Mouse (Mus musculus) cerebellum, postnatal 4 days (tissue): ENCODE measurements around the gene Foxd3.
"Not testable (repeated sequence)": the region's sequence is repeated elsewhere in the genome, so short reads cannot be mapped to it uniquely, and the experiment has no call there.

Source experiments
- DNase-seq, 2 experiments: peaks; one replicate each; pipeline ENCODE4 v3.0.0; 2022; ENCODE audit warnings: low spot score in 2 of 2, mixed read lengths in 1 of 2

The Foxd3 gene

GRCm38 (mm10) chr4:99655937-99656604, at the start of gene Foxd3:
TSS of gene Foxd3 (plus strand) at chr4:99656299.
- peak in 1 of 2 experiments; percentile 8 for DNase-seq

GRCm38 (mm10) chr4:99612156-99612555, 43.9 kb upstream of the Foxd3 start:
- no peak for DNase-seq

- DNase-seq, result no peak
Observed at GRCm38 (mm10) chr4:99612609-99613350, 43.3 kb upstream of the Foxd3 start.

GRCm38 (mm10) chr4:99626047-99626844, 29.9 kb upstream of the Foxd3 start:
- DNase-seq, result peak in 1 of 2 experiments; percentile 4

GRCm38 (mm10) chr4:99627057-99627456, 29.0 kb upstream of the Foxd3 start:
- DNase-seq, result no peak

GRCm38 (mm10) chr4:99636038-99636437, 20.1 kb upstream of the Foxd3 start:
- DNase-seq, result no peak

- no peak for DNase-seq
Observed at GRCm38 (mm10) chr4:99636711-99637110, 19.4 kb upstream of the Foxd3 start.

- not testable (repeated sequence) for DNase-seq
Observed at GRCm38 (mm10) chr4:99640619-99641018, 15.5 kb upstream of the Foxd3 start.

- DNase-seq, result no peak
Observed at GRCm38 (mm10) chr4:99641920-99642319, 14.2 kb upstream of the Foxd3 start.

- DNase-seq, result no peak
Observed at GRCm38 (mm10) chr4:99645560-99645959, 10.5 kb upstream of the Foxd3 start.

GRCm38 (mm10) chr4:99650088-99650944, 5.8 kb upstream of the Foxd3 start:
- no peak for DNase-seq

GRCm38 (mm10) chr4:99650945-99651690, 5.0 kb upstream of the Foxd3 start:
- DNase-seq, result peak in 1 of 2 experiments; percentile 26

GRCm38 (mm10) chr4:99651823-99652450, 4.2 kb upstream of the Foxd3 start:
- peak in 1 of 2 experiments; percentile 2 for DNase-seq

- DNase-seq, result no peak
Observed at GRCm38 (mm10) chr4:99652576-99653210, 3.4 kb upstream of the Foxd3 start.

- peak in 1 of 2 experiments; percentile 3 for DNase-seq
Observed at GRCm38 (mm10) chr4:99653216-99653607, 2.9 kb upstream of the Foxd3 start.

GRCm38 (mm10) chr4:99653608-99654221, 2.4 kb upstream of the Foxd3 start:
- peak in 1 of 2 experiments; percentile 11 for DNase-seq

GRCm38 (mm10) chr4:99654621-99655296, 1.3 kb upstream of the Foxd3 start:
- DNase-seq, result peak in 1 of 2 experiments; percentile 1

- peak in 1 of 2 experiments; percentile 24 for DNase-seq
Observed at GRCm38 (mm10) chr4:99656605-99657429, 718 bp downstream of the Foxd3 start.
